Mouse (Mus musculus) retina, embryonic 14.5 days (tissue): ENCODE results near the gene H2-Ob.

Experiments
- DNase-seq: peaks from one replicate; pipeline ENCODE4 v3.0.0-alpha.2; 2015; ENCODE audit warnings: low spot score

Gene H2-Ob

DNA sequence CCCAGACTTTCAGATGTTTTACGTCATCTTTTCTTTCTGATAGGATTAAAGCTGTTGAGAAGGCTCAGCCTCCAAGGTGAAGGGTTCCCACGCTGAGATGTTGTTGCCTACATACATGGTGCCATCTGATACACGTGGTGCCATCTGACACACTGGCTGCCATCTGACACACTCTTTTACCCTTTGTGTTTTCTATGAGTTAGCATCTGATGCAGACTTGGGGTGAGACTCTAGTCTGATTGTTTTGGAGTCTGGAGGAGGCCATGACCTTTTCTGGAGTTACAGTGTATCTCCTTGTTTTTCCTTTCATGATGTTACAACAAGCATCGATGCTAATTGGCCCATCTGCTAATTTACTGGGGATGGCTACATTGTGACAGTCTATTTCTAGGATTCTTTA lies 6.0 kb downstream of the H2-Ob start:
- no peak for DNase-seq

DNA sequence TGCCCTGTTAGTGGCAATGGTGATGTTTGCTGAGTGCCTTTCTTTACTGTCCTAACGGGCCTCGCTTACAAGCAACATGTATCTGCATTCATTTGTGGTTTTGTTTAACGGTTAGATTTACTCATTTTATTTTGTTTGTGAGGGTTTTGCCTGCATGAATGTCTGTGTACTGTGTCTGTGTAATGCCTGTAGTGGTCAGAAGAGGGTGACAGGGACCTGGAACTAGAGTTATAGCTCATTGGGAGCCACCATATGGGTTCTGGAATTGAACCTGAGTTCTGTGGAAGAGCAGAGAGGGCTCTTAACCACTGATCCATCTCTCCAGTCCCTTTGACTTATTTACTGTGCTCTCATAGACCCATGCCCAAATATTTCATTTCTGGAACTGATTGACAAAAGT lies 8.3 kb downstream of the H2-Ob start:
- peak; percentile 12 for DNase-seq

DNA sequence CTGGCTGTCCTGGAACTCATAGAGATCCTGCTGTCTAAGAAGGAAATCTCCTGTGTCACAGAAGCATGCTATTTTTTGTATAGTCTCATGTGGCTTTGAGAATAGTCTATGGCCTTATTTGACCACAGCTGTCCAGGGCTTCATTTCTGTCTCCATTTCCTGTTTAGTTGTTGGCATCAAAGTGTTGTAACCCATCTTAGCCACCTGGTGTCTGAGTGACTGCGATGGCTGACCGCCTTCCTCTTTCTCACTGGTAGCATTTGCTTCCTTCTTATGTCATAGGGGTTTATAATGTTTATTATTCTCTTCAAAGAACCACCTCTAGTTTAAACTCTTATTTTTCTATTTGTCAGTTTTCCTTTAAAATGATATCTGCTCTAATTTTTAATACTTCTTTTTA lies 10.1 kb downstream of the H2-Ob start:
- no peak for DNase-seq

DNA sequence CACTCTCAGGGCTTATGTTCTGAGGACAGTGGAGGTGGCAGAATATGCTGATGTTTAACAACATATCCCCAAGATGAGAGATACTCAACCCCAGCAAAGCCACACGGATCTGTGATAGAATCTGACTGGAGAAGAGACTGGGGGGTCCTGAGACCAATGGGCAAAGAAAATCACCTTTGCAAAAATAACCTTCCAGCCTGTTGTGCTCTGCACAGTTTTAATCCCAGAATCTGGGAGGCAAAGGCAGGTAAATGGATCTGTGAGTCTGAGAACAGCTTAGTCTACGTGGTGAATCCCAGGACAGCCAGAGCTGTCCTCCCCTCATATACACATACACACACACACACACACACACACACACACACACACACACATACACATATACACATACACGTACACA lies 10.7 kb downstream of the H2-Ob start:
- DNase-seq = no peak

DNA sequence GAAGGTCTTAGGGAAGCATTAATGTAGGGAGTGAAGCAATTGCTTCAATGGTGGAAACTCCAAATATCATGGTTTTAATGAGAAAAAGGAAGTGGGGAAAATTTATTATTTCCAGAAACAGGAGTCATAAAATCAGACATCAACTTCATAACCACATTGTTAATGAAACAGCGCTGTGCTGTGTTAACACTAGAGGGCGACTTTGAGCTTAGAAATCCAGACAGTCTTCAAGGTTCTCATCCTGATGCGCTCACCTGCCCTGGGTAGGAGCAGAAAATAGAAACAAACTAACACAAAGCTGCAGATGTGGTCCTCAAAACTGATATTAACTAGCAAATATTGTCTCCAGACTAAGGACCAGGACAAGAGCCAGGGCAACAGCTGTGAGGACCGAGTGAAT lies 11.2 kb downstream of the H2-Ob start:
- peak; percentile 84 for DNase-seq

GRCm38 (mm10) chr17:34251666-34252065 lies 13.0 kb downstream of the H2-Ob start:
- peak; percentile 25 for DNase-seq

DNA sequence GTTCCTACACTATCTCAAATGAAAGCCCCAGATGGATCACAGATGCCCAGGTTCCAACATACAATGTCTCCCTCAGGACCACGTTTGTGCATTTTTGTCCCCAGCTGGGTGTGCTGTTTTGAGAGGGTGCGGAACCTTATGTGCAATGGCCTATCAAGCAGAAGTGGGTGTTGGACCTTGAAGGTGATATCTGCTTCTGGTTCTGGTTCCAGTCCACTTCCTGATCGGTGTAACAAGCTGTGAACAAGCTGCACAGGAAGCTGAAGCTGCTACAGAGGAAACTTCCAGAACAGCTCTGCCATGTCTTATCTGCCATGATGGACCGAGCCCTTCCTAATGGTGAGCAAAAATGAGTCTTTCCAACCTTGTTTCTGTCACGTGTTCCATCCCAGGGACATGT lies 17.8 kb downstream of the H2-Ob start:
- DNase-seq = no peak

DNA sequence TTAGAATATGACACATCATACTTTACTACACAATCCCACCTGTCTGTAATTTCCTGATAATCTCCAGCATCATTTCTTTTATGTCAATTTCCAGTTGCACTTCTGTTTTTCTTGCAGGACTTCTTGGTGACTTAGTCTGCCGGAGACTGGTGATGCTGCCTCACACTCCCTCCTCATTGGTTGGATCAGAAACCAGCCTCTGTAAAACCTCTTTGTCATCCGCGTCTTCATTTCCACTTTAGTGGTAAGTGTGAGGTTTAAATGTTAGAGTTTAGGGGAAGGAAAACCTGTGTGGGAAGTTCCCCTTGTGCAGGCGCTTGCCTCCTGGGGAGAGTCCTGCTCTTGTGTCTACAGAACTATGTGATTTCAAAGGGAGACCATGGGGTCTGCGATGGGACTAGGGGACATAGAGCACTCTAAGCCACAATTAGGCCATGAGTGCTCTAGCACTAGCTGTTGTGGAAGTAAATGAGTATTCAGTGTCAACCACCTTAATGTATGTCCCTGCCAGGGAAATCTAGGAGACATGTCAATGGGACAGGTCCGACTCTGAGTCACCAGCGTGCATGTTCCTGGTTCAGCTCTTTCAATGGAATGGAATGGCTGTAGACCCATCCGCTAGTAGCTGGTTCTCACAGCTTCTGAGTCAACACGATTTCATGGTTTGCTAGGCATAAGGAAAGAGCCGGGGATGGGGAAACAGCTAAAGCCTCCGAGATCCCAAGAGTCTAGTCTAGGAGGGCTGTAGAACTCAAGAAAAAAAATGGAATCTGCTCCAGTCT lies 19.1 kb downstream of the H2-Ob start, which contains the start of gene H2-Ab1:
Gene H2-Ab1 (plus strand): TSS at position 96 of the 782 bp plus-strand sequence.
- peak; percentile 59 for DNase-seq

- no peak for DNase-seq
Observed at GRCm38 (mm10) chr17:34260551-34260950, 21.8 kb downstream of the H2-Ob start.

- DNase-seq = peak; percentile 87
Observed at GRCm38 (mm10) chr17:34261502-34261901, 22.8 kb downstream of the H2-Ob start.

DNA sequence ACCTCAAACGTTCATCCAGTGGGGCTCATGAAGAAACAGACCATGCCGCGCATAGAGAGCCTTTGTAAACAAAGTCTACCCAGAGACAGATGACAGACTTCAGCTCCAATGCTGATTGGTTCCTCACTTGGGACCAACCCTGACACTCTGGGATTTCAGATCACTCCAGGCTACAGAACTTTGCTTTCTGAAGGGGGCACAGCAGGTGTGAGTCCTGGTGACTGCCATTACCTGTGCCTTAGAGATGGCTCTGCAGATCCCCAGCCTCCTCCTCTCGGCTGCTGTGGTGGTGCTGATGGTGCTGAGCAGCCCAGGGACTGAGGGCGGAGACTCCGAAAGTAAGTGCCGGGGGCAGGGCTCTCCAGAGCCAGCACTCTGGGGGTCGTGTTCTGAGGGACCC lies 24.4 kb downstream of the H2-Ob start:
- peak; percentile 91 for DNase-seq

GRCm38 (mm10) chr17:34263811-34264371 lies 25.2 kb downstream of the H2-Ob start:
- peak; percentile 68 for DNase-seq

DNA sequence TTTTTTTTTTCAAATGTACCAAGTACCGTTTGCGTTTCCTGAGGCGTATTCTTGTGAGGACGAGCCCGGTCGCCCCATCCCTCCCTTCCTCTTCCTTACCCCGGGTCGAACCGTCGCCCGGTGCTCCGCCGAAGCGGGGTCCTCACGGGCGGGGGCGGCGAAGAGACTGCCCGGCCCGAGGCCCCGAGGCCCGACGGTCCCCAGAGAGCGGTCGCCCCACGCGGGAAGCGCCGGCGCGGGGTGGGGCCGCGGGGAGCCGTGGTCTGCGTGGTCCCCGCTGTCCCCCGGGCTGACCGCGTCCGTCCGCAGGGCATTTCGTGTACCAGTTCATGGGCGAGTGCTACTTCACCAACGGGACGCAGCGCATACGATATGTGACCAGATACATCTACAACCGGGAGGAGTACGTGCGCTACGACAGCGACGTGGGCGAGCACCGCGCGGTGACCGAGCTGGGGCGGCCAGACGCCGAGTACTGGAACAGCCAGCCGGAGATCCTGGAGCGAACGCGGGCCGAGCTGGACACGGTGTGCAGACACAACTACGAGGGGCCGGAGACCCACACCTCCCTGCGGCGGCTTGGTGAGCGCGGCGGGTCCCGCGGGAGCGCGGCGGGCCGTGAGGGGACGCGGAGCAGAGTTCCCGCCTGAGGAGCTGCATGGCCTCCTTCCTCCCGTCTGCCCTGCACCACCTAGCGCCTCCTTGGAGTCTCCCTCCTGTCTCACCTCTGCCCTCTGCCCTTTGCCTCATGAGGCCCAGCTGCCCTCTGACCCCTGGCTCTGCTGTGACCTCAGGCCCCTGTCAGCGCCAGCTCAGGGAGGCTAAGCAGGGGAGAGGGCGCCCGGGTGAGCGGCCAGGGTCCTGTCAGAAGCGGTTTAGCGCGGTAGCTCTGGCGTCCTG lies 26.0 kb downstream of the H2-Ob start:
- peak; percentile 58 for DNase-seq

GRCm38 (mm10) chr17:34268262-34268661 lies 29.6 kb downstream of the H2-Ob start:
- no peak for DNase-seq

- DNase-seq = no peak
Observed at GRCm38 (mm10) chr17:34268748-34269147, 30.0 kb downstream of the H2-Ob start.

GRCm38 (mm10) chr17:34269817-34270216 lies 31.1 kb downstream of the H2-Ob start:
- DNase-seq = no peak

DNA sequence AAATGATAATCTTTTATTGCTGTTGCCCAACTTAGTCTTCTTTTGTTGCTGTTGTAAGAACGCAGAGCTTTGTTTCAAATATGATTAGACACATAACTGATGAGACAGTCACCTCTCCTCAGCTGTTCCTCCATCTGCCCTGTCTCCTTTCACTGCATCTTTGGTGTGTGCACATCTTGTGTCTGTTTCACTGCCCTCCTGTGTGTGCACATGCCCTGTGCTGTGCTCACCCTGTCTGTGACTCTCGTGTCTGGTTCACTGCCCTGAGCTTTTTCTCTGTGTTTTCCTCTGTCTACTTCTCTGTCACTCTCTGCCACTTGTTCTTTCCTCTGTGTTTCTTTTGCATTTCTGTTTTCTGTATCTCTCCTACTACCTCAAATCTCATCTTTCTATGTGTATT lies 31.5 kb downstream of the H2-Ob start:
- no peak for DNase-seq

- no peak for DNase-seq
Observed at GRCm38 (mm10) chr17:34270940-34271339, 32.2 kb downstream of the H2-Ob start.

GRCm38 (mm10) chr17:34272102-34272501 lies 33.4 kb downstream of the H2-Ob start:
- no peak for DNase-seq

DNA sequence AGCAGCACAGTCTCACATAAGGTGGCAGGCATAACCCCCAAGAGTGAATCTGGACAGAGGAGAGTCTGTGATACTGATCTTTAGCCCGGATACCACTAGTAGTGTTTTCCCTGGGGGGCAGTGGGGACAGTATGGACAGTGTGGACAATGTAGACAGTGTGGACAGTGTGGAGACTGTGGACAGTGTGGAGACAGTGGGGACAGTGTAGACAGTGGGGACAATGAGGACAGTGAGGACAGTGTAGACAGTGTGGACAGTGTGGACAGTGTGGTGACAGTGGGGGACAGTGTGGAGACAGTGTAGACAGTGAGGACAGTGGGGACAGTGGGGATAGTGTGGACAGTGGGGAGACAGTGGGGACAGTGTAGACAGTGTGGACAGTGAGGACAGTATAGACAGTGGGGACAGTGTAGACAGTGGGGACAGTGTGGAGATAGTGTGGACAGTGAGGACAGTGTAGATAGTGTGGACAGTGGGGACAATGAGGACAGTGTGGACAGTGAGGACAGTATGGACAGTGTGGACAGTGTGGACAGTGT lies 41.9 kb downstream of the H2-Ob start:
- DNase-seq = no peak

- no peak for DNase-seq
Observed at GRCm38 (mm10) chr17:34281836-34282235, 43.1 kb downstream of the H2-Ob start.

GRCm38 (mm10) chr17:34285371-34285770 lies 46.7 kb downstream of the H2-Ob start:
- no peak for DNase-seq
